Mouse (Mus musculus): Measurements from ENCODE around the gene Rbm38. TPM values are rescaled to one million over a fixed set of nuclear protein-coding genes. Genes with fewer than 3 reads are reported as not detected.

Rbm38 gene
- polyA plus RNA-seq, 1 experiment from 2014 or later, result 126 TPM

- DNase-seq (peak; percentile 44), ATAC-seq (peak; percentile 54)
- H3K4me3 ChIP-seq (ENCODE audit: low read depth, low read length), result no peak within 1 kb of the TSS
- H3K4me1 ChIP-seq (ENCODE audit: insufficient read depth), result peaks cover 10% of the 10 kb centered on the region; the same call in 1 of the 2 replicates
- H3K4me2 ChIP-seq (ENCODE audit: low read depth, low read length), result peak within 1 kb of the TSS; percentile 38; the same call in 1 of the 2 replicates
- peak within 1 kb of the TSS; percentile 62; the same call in 1 of the 2 replicates for H3K27ac ChIP-seq (ENCODE audit: low read depth)
- no peaks in the 10 kb centered on the region for H3K27me3 ChIP-seq (ENCODE audit: insufficient read depth, low read length)
- H3K36me3 ChIP-seq (replicated peaks; ENCODE audit: insufficient read depth, low read length), result no peaks in the 10 kb centered on the region
- no peaks in the 10 kb centered on the region for H3K9me3 ChIP-seq (ENCODE audit: low read length)
- WGBS (ENCODE audit: insufficient replicate concordance), result 20% methylated on average over 13 of the region's 14 CpGs
- peak within 1 kb of the TSS; percentile 26 for H3K9ac ChIP-seq (replicated peaks)
- no peak for TF ChIP-seq EP300 (IDR thresholded peaks at IDR 0.05; ENCODE audit: low read depth)
- no peak for TF ChIP-seq CTCF (IDR thresholded peaks at IDR 0.05; ENCODE audit: low read depth)
These were observed 42.7 kb upstream of the Rbm38 start, which contains the start of gene Spo11 for GRCm38 (mm10) chr2:172977409-172978130. Spo11 (plus strand) TSS chr2:172977700.

DNA sequence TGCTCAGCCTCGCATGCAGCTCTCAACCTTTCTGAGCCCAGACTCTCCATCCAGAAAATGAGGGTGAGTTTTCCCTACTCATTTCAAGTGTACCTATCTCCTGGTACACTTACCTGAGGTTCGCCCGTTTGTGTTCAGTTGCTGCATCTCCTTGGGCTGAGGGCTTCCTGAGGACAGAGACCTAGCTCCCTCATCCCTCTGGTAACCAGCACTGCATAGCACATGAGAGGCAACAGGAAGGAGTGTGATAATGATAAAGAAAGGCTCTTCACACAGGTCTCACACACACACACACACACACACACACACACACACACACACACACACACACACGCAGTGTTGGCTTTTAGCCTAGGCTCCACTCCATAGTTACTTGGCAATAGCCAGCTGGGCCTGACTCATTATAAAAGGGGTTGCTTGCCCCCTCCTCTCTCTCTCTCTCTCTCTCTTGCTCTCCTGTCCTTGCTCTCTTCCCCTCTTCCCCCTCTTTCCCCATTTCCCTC lies 42.1 kb upstream of the Rbm38 start:
- Histone ChIP-seq H3K9me3 (ENCODE audit: low read length) (no peaks in the 10 kb centered on the region), H3K4me2 (ENCODE audit: low read depth, low read length) (peak overlapping the region; percentile 38; the same call in 1 of the 2 replicates), H3K4me3 (ENCODE audit: low read depth, low read length) (no peak overlapping the region), H3K9ac (replicated peaks) (no peak overlapping the region), H3K4me1 (ENCODE audit: insufficient read depth) (peaks cover 10% of the 10 kb centered on the region; the same call in 1 of the 2 replicates), H3K27me3 (ENCODE audit: insufficient read depth, low read length) (no peaks in the 10 kb centered on the region), H3K27ac (ENCODE audit: low read depth) (0 out of 2 replicates have a peak overlapping the region, but pooled peaks have one; percentile 24), H3K36me3 (replicated peaks; ENCODE audit: insufficient read depth, low read length) (no peaks in the 10 kb centered on the region)
- ATAC-seq, result no peak
- DNase-seq, result no peak
- WGBS (ENCODE audit: insufficient replicate concordance), result 48% methylated on average over 4 of the region's 4 CpGs
- no peak for TF ChIP-seq EP300 (IDR thresholded peaks at IDR 0.05; ENCODE audit: low read depth)
- TF ChIP-seq CTCF (IDR thresholded peaks at IDR 0.05; ENCODE audit: low read depth), result no peak

- no peak overlapping the region for H3K4me2 ChIP-seq (ENCODE audit: low read depth, low read length)
- no peak for ATAC-seq
- TF ChIP-seq EP300 (IDR thresholded peaks at IDR 0.05; ENCODE audit: low read depth) (no peak), CTCF (IDR thresholded peaks at IDR 0.05; ENCODE audit: low read depth) (no peak)
- no peaks in the 10 kb centered on the region for H3K9me3 ChIP-seq (ENCODE audit: low read length)
- peaks cover 7% of the 10 kb centered on the region; the same call in 1 of the 2 replicates for H3K4me1 ChIP-seq (ENCODE audit: insufficient read depth)
- DNase-seq, result no peak
- H3K36me3 ChIP-seq (replicated peaks; ENCODE audit: insufficient read depth, low read length), result no peaks in the 10 kb centered on the region
- H3K9ac ChIP-seq (replicated peaks), result no peak overlapping the region
- H3K27ac ChIP-seq (ENCODE audit: low read depth), result no peak overlapping the region
- 94% methylated on average over 43 of the region's 43 CpGs for WGBS (ENCODE audit: insufficient replicate concordance)
- no peak overlapping the region for H3K4me3 ChIP-seq (ENCODE audit: low read depth, low read length)
- no peaks in the 10 kb centered on the region for H3K27me3 ChIP-seq (ENCODE audit: insufficient read depth, low read length)
These were observed 40.5 kb upstream of the Rbm38 start for GRCm38 (mm10) chr2:172979666-172980345.

GRCm38 (mm10) chr2:172982776-172983561 lies 37.3 kb upstream of the Rbm38 start:
- Histone ChIP-seq H3K36me3 (replicated peaks; ENCODE audit: insufficient read depth, low read length) (no peaks in the 10 kb centered on the region), H3K4me1 (ENCODE audit: insufficient read depth) (no peaks in the 10 kb centered on the region; the same call in 1 of the 2 replicates), H3K27me3 (ENCODE audit: insufficient read depth, low read length) (no peaks in the 10 kb centered on the region), H3K9me3 (ENCODE audit: low read length) (no peaks in the 10 kb centered on the region), H3K27ac (ENCODE audit: low read depth) (no peak overlapping the region), H3K9ac (replicated peaks) (no peak overlapping the region), H3K4me2 (ENCODE audit: low read depth, low read length) (no peak overlapping the region), H3K4me3 (ENCODE audit: low read depth, low read length) (no peak overlapping the region)
- peak; percentile 74 for ATAC-seq
- DNase-seq, result peak; percentile 46
- WGBS (ENCODE audit: insufficient replicate concordance), result 59% methylated on average over 9 of the region's 9 CpGs
- peak; percentile 31 for TF ChIP-seq CTCF (IDR thresholded peaks at IDR 0.05; ENCODE audit: low read depth)
- no peak for TF ChIP-seq EP300 (IDR thresholded peaks at IDR 0.05; ENCODE audit: low read depth)

DNA sequence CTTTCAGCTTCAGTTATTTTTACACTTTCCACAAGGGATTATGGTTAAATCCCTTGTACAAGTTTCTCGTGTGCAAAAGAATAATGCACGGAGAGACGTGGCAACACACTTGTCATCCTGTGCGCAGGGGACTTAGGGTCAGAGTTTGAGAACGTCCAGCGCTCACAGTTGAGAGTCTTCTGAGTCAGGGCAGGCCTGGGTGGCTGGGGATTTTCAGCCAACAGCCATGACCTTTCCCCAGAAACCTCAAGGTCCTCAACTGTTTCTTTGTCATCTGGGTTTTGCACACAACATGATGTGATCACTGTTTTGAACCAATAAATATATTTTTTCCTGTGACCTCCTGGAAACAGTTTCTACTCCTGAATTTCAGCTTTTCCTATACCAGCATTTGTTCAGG lies 30.1 kb upstream of the Rbm38 start:
- no peak for DNase-seq
- Histone ChIP-seq H3K4me3 (ENCODE audit: low read depth, low read length) (no peak overlapping the region), H3K27ac (ENCODE audit: low read depth) (no peak overlapping the region)

More for the DNA sequence above, 30.1 kb upstream of the Rbm38 start:
- Histone ChIP-seq H3K9me3 (ENCODE audit: low read length) (no peaks in the 10 kb centered on the region), H3K4me2 (ENCODE audit: low read depth, low read length) (no peak overlapping the region), H3K27me3 (ENCODE audit: insufficient read depth, low read length) (no peaks in the 10 kb centered on the region; the same call in 1 of the 2 replicates), H3K4me1 (ENCODE audit: insufficient read depth) (no peaks in the 10 kb centered on the region), H3K36me3 (replicated peaks; ENCODE audit: insufficient read depth, low read length) (no peaks in the 10 kb centered on the region), H3K9ac (replicated peaks) (no peak overlapping the region)
- WGBS (ENCODE audit: insufficient replicate concordance), result 74% methylated on average over 6 of the region's 6 CpGs
- ATAC-seq, result no peak
- no peak for TF ChIP-seq EP300 (IDR thresholded peaks at IDR 0.05; ENCODE audit: low read depth)
- no peak for TF ChIP-seq CTCF (IDR thresholded peaks at IDR 0.05; ENCODE audit: low read depth)

Data from liver, postnatal 0 days (tissue).